Mouse (Mus musculus): ENCODE measurements around the gene Cdkal1.

DNA sequence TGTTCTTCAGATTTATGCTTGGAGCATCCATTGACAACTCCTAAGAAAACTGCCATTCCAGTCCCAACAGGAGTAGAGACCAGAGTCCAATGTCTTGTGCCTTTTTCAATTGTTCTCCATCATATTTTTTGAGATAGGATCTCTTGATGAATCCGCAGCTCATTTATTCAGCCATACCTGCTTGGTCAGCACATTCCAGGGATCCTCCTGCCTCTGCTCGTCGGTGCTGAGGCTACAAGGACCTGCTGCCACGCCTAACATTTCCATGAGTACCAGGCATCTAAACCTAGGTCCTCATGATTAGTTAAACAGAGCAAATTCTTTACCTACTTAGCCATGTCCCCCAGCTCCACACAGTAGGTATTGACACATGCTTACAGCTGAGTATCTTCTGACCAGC is 676.2 kb downstream of the Cdkal1 start:
- TF ChIP-seq GATA1 (IDR thresholded peaks at IDR 0.05; ENCODE audit: borderline replicate concordance, low read length) (no peak), FLI1 (IDR thresholded peaks at IDR 0.05; ENCODE audit: low read length) (no peak)

Data from megakaryocyte, embryonic 14.5 days (primary cell).